Mouse (Mus musculus): ENCODE measurements around the gene Abcc10. TPM values are rescaled to one million over a fixed set of nuclear protein-coding genes. Genes with fewer than 3 reads are reported as not detected.
A peak's percentile ranks its signal among the peaks of the same experiment; 100 is the strongest.

The Abcc10 gene
- polyA plus RNA-seq, 3 experiments from 2014 or later = 1.8 to 3.9 (median 2.8) TPM

DNA sequence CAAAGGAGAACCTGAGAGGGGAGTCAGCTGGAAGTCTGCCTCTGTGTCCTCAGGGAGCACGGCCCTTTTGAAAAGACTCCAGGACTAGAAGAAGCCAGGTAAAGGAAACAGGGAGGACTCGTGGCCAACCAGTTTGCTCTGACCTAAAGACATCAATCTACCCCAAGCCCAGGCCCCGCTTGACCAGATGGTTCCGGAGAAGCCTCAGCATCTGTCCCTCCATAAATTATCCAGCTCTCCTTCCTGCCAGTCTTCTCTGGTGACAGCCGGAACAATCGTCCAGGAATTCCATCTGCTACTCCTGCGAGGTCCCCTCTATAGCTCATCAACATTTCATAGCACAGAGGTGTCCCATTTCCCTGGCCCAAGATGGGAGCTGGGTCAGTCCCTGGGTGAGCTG, 43.5 kb downstream of the Abcc10 start:
- ATAC-seq = no peak

DNA sequence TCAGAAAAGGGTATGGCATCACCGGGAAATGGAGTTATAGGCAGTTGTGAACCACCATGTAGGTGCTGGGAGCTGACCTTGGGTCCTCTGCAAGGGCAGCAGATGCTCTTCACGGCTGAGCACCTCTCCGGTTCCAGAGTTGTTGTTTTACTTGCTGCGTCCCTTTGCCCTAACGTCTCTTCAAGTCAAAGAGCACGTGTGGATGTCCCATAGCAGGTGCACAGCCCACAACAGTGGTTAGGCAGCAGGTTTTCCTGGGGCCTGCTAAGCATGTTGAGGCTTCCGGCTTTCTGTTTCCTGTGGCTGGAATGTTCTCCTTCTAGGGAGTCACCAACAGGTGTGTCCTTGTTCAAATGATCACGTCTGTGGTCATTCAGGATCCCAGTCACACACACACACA, 44.2 kb downstream of the Abcc10 start:
- ATAC-seq = no peak

- ATAC-seq = peak; percentile 24
Observed at GRCm38 (mm10) chr17:46283140-46283539, 45.0 kb downstream of the Abcc10 start.

GRCm38 (mm10) chr17:46282483-46283123, 45.5 kb downstream of the Abcc10 start, which contains the start of gene Tjap1:
Tjap1 (minus strand) TSS chr17:46283026.
- peak; percentile 92 for ATAC-seq

- ATAC-seq = no peak
Observed at GRCm38 (mm10) chr17:46278011-46278765, 50.0 kb downstream of the Abcc10 start.

DNA sequence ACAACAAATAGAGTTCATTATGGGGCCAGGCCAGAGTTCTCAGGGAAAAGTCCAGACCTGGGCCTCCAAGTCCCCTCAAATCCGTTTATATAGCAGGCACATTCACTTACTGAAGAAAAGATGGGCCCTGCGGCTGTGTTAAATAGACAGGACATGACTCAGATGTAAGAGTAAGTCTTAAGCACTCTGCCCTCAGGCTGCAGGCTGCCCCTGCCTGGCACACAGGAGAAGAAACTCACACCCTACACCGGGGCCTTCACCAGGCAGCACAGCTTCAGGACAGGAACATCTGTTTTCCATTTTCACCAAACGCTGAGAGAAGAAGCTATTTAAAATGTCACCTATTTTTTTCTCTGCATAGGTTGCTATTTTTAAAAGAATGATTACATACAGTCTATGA, 50.6 kb downstream of the Abcc10 start:
- no peak for ATAC-seq

- ATAC-seq = no peak
Observed at GRCm38 (mm10) chr17:46275506-46275905, 52.6 kb downstream of the Abcc10 start.

DNA sequence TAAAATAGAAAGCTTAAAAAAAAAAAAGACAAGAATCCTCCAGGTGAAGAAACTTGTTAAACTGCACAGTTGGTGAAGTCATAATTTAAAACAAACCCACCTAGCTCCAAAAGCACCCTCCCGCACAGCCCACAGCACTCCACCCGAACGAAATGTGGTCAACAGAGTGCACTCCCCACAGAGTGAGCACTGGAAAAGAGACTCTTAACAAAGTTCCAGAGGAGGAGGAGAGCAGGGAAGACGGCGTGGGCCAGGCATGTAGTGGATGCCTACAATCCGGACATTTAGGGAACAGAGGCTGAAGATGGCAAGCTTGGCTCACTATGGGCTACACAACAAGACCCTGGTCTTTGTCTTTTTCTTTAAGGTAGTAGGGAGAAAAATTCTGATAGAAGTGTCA, 53.1 kb downstream of the Abcc10 start:
- no peak for ATAC-seq

DNA sequence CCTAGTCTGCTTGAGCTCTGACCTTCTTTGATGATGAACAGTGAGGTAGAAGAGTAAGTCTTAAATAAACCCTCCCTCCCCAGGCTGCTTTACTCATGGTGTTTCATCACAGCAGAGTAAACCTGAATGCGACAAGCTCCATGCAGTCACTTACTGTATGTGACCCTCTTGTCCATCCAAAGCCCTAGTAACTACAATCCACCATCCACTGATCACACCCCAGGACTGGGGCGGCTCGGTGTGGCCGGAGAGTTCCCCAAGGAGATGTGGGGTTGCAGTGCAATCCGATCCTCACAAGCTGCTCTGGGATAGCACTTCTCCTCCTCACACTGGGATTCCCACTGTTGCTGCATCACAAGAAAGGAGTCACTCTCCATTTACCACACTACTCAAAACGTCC, 53.7 kb downstream of the Abcc10 start:
- no peak for ATAC-seq

GRCm38 (mm10) chr17:46273803-46274236, 54.3 kb downstream of the Abcc10 start:
- no peak for ATAC-seq

DNA sequence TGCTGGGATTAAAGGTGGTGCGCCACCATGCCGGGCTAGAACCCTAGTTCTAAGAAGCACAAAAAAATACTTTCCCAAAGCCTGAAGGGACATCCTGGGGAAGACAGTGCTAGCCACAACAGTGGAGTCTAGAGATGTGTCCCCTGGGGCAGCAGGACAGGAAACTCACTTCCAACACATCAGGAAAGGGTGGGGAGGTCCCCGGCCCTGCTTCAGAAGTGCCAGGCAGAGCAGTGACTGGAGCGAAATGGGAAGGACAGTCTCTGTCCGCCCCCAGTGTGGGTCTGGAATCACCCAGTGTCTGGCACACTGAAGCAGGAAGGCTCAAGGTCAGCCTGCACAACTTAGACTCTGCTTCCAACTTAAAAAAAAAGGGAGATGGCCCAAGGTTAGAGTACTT, 55.5 kb downstream of the Abcc10 start:
- no peak for ATAC-seq

GRCm38 (mm10) chr17:46272058-46272457, 56.1 kb downstream of the Abcc10 start:
- ATAC-seq = no peak

- no peak for ATAC-seq
Observed at GRCm38 (mm10) chr17:46269771-46270534, 58.2 kb downstream of the Abcc10 start.

DNA sequence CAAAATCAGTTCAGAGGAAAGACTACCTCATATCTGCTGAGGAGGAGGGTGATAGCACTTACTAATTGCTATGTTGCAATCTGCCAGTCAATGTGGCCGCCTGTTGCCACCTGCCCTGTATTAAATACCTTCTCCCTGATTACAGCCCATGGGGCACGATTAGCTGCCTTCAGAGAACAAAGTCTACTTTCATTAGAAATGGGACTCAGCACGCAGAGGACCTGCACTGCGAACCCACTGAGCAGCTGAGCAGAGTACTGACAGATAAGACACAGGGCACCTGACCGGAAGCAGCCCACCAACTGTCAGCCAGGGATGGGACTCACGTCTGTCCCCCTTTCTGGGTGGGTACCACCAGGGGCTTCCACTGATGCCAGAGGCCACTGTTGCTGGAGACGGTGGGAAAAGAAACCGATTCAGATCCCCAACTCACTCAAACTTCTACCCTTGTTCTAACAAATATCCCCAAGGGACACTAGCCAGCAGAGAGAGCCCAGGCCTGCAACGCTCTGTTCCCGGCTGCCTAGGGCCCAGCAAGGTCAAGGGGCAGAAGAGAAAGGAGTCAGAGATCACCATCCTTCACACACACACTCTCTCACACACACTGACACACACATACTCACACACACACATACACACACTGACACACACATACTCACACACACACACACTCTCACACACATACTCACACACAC, 60.0 kb downstream of the Abcc10 start:
- ATAC-seq = no peak

GRCm38 (mm10) chr17:46267511-46267910, 60.6 kb downstream of the Abcc10 start:
- ATAC-seq = no peak

DNA sequence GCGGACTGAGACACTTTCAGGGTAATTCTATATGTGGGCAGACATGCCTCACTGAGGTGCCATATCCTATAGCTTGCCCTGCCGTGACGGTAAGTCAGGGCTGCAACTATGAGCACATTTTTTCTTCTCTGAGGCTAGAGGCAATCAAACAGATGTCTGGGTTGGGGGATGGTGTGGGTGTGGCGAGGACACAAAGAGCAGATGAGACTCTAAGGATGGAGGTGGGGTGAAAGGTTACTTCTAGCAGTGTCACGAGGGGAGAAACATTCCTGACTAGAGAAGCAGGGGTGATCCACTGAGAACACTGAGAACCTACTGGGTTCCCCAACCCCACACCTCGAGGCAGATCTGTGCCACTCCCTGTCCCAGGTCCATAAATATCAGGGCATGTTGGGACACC, 61.2 kb downstream of the Abcc10 start:
- no peak for ATAC-seq

DNA sequence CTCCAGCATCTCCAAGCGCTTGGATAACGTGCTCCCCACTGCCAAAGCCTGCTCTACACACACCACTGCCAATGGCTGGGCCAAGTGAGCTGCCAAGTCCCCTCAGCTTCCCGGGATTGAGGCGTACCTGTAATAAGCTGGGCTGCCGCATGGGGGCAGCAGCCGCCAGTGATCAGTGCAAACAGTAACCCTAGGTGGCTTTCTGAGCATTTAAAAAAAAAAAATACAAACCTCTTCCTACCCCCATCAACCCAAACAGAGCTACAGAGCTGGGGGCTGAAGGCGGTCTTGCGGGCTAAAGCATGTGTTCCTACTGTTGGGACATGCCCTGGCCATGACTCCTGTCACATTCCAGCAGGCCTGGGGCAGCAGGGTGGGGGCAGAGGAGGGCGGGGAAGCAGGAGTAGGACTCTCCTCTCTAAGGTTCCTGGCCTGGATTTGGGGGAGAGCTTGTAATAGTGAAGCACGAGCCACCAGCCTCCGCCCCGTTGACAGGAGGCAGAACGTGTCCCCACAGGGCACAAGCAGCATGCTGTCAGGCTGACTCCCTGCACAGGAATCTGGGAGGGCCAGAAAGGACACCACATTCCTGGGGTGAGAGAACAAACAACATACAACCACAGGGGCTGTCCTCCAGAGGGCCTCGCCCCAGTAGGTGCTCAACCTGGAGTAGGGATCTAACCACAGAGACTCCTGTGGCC, 62.1 kb downstream of the Abcc10 start:
- ATAC-seq = peak; percentile 73

- ATAC-seq = no peak
Observed at GRCm38 (mm10) chr17:46265502-46265901, 62.6 kb downstream of the Abcc10 start.

- no peak for ATAC-seq
Observed at GRCm38 (mm10) chr17:46262201-46262694, 65.9 kb downstream of the Abcc10 start.

DNA sequence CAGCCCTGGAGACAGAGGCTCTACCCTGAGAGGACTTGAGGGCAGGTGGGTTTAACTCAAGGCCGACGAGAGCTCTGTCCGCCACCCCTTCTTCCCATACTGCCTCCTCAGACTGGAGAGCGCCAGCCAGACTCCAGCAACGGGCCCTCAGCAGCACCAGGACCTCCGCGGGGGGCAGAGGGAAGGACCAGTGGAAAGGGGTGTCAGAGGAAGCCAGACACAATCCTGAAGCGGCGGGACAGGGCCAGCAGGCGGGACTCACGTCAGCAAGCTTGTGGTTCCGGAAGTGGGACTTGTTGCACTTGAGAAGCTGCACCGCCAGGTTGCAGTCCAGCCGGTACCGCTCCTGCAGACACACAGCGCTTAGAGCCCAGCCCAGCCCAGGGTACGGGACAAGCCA, 68.5 kb downstream of the Abcc10 start:
- ATAC-seq = no peak

DNA sequence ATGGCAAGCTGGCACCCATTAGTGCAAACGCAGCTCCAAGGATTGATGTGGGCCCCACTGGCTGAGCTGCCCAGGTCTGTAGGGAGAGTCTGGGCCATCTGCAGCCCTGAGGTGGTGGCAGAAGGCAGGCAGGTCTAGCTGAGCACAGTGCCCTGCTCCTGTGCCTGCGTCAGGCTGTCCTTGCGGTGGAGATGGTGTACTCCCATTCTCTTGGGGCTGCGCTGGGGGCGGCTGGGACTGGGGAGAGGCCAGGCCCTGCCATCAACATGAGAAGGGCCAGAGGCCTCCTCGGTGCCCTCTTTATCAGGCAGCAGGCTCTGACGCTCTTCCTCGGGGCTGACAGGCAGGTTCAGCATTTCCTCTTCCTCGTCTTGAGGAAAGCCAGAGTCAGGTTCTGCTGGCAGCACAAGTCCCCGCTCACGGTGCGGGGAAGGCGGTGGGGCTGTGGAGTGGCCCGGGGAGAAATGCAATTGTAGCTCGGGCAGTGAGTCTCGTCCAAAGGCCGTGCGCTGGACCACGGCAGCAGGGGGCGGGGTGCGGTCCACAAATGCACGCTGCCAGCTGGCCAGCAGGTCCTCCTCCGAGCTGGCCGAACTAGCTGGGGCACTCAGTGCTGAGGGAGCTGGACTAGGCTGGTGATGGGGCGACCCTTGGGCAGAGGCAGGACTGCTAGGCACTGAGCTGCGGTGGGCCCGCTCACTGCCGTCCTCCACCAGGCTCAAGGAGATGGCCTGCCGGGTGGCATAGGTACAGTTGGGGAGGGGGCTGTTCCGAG, 69.7 kb downstream of the Abcc10 start:
- no peak for ATAC-seq
